Mouse (Mus musculus) granulocyte monocyte progenitor cell, adult 5-6 weeks (primary cell): Measurements from ENCODE around the gene 9330161L09Rik. TPM values are rescaled to one million over a fixed set of nuclear protein-coding genes. Genes with fewer than 3 reads are reported as not detected.

Experiments used
- total RNA-seq, 2 experiments: library from RNA; stranded (forward) in 1 of 2; stranded (reverse) in 1 of 2; fragments of 200-712, 200-1000 nt in 1 of 2; fragments of >200 nt in 1 of 2; fragmentation: Nextera tagmentation in 1 of 2; gene quantifications; 2 replicates each; pipeline ENCODE4 v1.2.3; 2014 to 2017

9330161L09Rik gene
- total RNA-seq, 2 experiments from 2014 or later = 0.31 to 5.6 TPM

Other genes with a start within 250 kb of the 9330161L09Rik start
- gene Prima1, start 165.7 kb downstream of the 9330161L09Rik start, total RNA-seq (2014; fragmentation: Nextera tagmentation) = not detected in 2 replicates
- gene Prima1, start 165.7 kb downstream of the 9330161L09Rik start, total RNA-seq (2017) = not detected in 2 replicates
- not detected in 2 replicates for gene Fam181a, start 96.8 kb downstream of the 9330161L09Rik start, total RNA-seq (2014; fragmentation: Nextera tagmentation)
- not detected in 2 replicates for gene Fam181a, start 96.8 kb downstream of the 9330161L09Rik start, total RNA-seq (2017)
- gene Asb2, start 51.8 kb downstream of the 9330161L09Rik start, total RNA-seq (2014; fragmentation: Nextera tagmentation) = not detected in 2 replicates
- 0.41 TPM in 1 of 2 replicates, not detected in the other for gene Asb2, start 51.8 kb downstream of the 9330161L09Rik start, total RNA-seq (2017)
- 0.56 and 0.66 TPM in 2 replicates for gene Otub2, start 19.1 kb downstream of the 9330161L09Rik start, total RNA-seq (2014; fragmentation: Nextera tagmentation)
- gene Otub2, start 19.1 kb downstream of the 9330161L09Rik start, total RNA-seq (2017) = 0.67 and 0.78 TPM in 2 replicates
- 54.0 and 66.7 TPM in 2 replicates for gene Ddx24, start 18.0 kb upstream of the 9330161L09Rik start, total RNA-seq (2014; fragmentation: Nextera tagmentation)
- gene Ddx24, start 18.0 kb upstream of the 9330161L09Rik start, total RNA-seq (2017) = 91.4 and 103 TPM in 2 replicates
- 57.2 and 75.3 TPM in 2 replicates for gene Ifi27, start 26.4 kb upstream of the 9330161L09Rik start, total RNA-seq (2014; fragmentation: Nextera tagmentation)
- 24.0 and 53.0 TPM in 2 replicates for gene Ifi27, start 26.4 kb upstream of the 9330161L09Rik start, total RNA-seq (2017)
- gene Ifi27l2a, start 35.9 kb upstream of the 9330161L09Rik start, total RNA-seq (2014; fragmentation: Nextera tagmentation) = 1.3 and 8.9 TPM in 2 replicates
- gene Ifi27l2a, start 35.9 kb upstream of the 9330161L09Rik start, total RNA-seq (2017) = 3.5 and 4.0 TPM in 2 replicates
- not detected in 2 replicates for gene Ifi27l2b, start 49.4 kb upstream of the 9330161L09Rik start, total RNA-seq (2014; fragmentation: Nextera tagmentation)
- not detected in 2 replicates for gene Ifi27l2b, start 49.4 kb upstream of the 9330161L09Rik start, total RNA-seq (2017)
- 0.43 TPM in 1 of 2 replicates, not detected in the other for gene Ppp4r4, start 124.5 kb upstream of the 9330161L09Rik start, total RNA-seq (2014; fragmentation: Nextera tagmentation)
- gene Ppp4r4, start 124.5 kb upstream of the 9330161L09Rik start, total RNA-seq (2017) = 0.30 TPM in 1 of 2 replicates, not detected in the other
- not detected in 2 replicates for gene Serpina10, start 223.6 kb upstream of the 9330161L09Rik start, total RNA-seq (2014; fragmentation: Nextera tagmentation)
- gene Serpina10, start 223.6 kb upstream of the 9330161L09Rik start, total RNA-seq (2017) = not detected in 2 replicates
- not detected in 2 replicates for gene Serpina6, start 249.4 kb upstream of the 9330161L09Rik start, total RNA-seq (2014; fragmentation: Nextera tagmentation)
- gene Serpina6, start 249.4 kb upstream of the 9330161L09Rik start, total RNA-seq (2017) = not detected in 2 replicates